Mouse (Mus musculus) spleen, adult 2 months (tissue): Measurements from ENCODE around the gene Tacc3.

Experiments used
- CTCF ChIP-seq: fragments of 200-500 bp; IDR thresholded peaks from 2 replicates; pipeline ENCODE4 v1.5.1; 2011; ENCODE audit warnings: mild to moderate bottlenecking, inconsistent platforms; ENCODE audit not compliant: insufficient read depth, insufficient read length, insufficient replicate concordance; ENCODE audit errors: extremely low read depth
- POLR2A ChIP-seq: fragments of 200-500 bp; IDR thresholded peaks from 2 replicates; pipeline ENCODE4 v1.6.1; 2011; ENCODE audit warnings: low read depth, low read length, inconsistent platforms

DNA sequence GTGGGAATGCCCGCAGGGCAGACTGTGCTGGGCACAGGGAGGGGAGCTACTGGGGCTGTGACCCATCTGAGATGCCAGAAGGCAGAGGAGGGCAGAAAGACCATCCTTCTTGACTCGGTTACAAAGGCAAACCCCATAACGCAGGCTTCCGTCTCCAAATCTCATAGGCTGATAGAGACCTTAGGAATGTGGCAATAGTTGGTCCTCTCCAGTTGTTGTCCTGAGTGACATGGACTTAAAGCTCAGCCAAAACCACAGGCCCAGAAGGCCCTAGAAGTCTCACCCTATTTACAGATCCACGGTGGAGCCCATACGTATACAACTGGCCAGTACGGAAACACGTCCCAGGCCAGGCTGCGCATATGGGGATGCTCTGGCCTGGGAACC lies 36.5 kb downstream of the Tacc3 start:
- TF ChIP-seq POLR2A (no peak), CTCF (no peak)
